Mouse (Mus musculus) layer of hippocampus, adult 9-10 months (tissue): ENCODE data around the gene Nip7.
"Not testable (repeated sequence)": the region's sequence is repeated elsewhere in the genome, so short reads cannot be mapped to it uniquely, and the experiment has no call there.

Experiments
- DNase-seq: peaks from one replicate; pipeline ENCODE4 v3.0.0; 2022; ENCODE audit warnings: low spot score

The Nip7 gene

DNA sequence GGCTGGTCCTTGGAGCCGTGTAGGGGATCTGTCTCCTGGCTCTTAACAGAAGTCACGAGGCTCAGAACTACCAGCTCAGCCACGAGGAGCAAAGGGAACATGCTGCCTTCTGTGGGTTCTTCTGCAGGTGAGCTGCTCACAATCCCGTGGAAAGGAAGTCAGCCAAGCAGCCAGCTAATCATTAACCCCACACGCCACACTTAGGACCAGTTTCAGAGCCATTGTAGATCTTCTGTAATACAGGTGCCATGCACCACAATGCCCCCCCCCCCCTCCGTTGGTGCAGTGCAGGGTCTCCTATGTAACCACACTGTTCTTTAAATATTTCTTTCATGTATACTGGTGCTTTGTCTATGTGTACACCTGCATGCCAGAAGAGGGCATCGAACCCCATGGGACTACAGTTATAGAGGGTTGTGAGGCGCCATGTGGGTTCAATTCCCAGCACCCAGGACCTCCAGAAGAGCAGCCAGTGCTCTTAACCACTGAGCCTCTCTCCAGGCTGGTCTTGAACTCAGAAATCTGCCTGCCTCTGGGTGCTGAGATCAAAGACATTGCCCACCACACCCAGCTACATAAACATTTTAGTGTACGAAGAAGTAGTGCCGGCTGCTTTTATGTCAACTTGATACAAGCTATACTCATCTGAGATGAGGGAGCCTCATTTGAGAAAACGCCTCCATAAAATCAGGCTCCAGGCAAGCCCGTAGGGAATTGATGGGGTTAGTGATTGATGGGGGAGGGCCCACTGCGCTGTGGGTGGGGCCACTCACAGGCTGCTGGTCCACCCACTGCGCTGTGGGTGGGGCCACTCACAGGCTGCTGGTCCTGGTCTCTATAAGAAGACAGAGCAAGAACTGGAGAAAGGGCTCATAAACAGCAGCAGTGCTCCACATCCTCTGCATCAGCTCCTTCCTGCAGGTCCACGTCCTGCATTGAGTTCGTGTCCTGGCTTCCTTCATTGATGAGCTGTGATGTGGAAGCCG, 9.1 kb downstream of the Nip7 start, which contains the start of gene Tmed6:
Gene Tmed6, minus strand, starts transcription at position 134 of the 986 bp plus-strand sequence.
- DNase-seq = no peak

DNA sequence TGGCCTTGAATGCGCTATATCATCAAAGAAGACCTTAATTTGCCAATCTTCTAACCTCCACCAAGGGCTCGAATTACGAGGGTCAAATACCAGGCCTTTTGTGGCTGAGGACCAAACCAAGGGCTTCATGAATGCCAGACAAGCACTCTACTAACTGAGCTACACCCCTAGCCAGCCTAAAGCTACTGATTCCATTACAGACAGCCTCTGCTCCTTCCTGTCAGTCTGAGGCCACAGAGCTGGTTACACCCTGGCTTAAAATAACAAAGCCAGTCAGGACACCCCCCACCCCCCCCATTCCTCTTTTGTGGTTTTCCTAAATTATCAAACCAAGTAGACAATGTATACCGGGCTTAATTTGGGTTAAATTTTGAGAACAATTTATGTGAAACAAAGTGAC, 17.0 kb downstream of the Nip7 start:
- no peak for DNase-seq

DNA sequence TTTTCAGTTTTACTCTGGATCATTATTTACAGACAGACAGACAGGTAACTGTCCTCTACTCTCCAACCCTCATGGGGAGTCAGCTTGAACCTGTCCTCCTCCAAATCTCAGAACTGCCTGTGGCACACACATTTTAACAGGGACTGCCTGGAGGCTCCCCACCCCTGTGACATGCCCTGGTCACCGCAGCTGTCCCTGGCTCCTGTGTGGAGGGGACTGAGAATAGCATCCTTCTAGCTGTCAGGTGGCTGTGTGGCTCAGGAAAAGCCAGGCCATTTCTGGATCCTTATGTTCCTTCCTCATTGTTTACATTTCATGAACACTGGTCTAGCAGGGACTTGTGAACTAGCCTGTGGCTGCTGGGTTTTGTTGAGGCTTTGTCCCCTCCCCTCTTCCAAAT, 17.5 kb downstream of the Nip7 start:
- DNase-seq = no peak

DNA sequence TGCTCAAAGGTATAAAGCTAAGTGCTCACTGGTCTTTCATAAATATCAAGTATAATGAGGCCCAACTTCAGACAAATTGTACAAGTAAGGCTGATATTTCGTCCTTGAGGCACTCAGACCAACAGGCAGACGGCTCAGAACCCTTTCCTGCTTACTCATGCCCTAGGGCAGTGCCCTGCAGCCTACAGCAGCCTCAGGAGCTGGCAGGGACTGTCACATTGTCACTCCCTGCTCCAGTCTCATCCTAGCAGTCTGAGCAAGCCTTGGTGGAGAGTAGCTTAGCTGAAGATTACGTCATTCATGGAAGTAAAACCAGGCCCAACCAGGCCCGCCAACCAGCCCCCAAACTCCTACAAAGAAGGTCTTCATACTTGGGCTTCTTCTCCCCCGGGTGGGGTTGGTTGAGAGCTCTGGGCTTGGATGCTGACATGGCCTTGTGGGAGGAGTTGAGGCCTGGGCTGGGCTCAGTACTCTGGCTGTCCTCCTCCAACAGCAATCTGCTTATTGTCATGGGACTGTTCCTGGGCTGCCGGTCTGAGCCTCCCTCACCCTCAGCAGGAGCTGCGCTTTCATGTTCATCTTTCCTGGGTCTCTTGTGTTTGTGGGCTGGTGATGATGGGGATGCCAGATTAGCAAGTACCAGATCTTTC, 19.7 kb downstream of the Nip7 start:
- no peak for DNase-seq

DNA sequence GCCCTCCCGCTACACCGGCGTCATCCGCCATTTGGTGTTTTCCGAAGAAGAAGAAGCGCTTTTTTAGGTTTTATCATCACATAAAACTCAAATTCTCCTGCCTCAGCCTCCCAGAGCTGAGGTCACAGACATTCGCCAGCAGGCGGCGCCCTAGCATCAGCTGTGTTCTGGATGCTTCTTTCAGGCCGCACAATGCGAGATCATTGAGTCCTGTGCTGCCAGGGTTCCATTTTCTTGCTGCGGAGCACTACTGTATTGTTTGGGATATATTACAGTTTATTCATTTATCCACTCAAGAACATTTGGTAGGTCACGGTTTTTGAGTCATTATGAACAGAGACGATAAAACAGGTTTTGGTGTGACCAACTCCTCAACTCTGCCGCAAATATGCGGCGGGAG, 28.7 kb downstream of the Nip7 start:
- DNase-seq = no peak

- no peak for DNase-seq
These were observed 29.3 kb downstream of the Nip7 start for GRCm38 (mm10) chr8:107086018-107086417.

- DNase-seq = no peak
These were observed 31.9 kb downstream of the Nip7 start for GRCm38 (mm10) chr8:107088526-107089063.

GRCm38 (mm10) chr8:107090531-107090930, 33.9 kb downstream of the Nip7 start:
- DNase-seq = no peak

GRCm38 (mm10) chr8:107095717-107096365, 39.2 kb downstream of the Nip7 start:
- no peak for DNase-seq

GRCm38 (mm10) chr8:107096366-107097036, 39.8 kb downstream of the Nip7 start, which contains the start of gene Terf2:
TSS of gene Terf2 (minus strand) at chr8:107096547.
- DNase-seq = peak; percentile 77

GRCm38 (mm10) chr8:107100635-107101034, 44.0 kb downstream of the Nip7 start:
- DNase-seq = no peak

GRCm38 (mm10) chr8:107104547-107104946, 47.9 kb downstream of the Nip7 start:
- DNase-seq = peak; percentile 36

DNA sequence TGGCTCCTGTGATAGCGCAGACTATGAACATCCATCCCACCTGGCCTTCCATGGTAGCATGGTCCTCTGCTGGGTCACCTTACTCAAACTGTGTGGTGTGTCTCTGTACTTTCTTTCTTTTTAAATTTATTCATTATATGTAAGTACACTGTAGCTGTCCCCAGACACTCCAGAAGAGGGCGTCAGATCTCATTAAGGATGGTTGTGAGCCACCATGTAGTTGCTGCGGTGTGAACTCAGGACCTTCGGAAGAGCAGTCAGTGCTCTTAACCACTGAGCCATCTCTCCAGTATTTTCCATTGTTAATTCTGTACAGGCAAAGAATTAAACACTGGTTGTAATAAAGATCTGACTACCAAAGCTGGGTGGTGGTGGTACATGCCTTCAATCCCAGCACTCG, 51.4 kb downstream of the Nip7 start:
- DNase-seq = not testable (repeated sequence)

DNA sequence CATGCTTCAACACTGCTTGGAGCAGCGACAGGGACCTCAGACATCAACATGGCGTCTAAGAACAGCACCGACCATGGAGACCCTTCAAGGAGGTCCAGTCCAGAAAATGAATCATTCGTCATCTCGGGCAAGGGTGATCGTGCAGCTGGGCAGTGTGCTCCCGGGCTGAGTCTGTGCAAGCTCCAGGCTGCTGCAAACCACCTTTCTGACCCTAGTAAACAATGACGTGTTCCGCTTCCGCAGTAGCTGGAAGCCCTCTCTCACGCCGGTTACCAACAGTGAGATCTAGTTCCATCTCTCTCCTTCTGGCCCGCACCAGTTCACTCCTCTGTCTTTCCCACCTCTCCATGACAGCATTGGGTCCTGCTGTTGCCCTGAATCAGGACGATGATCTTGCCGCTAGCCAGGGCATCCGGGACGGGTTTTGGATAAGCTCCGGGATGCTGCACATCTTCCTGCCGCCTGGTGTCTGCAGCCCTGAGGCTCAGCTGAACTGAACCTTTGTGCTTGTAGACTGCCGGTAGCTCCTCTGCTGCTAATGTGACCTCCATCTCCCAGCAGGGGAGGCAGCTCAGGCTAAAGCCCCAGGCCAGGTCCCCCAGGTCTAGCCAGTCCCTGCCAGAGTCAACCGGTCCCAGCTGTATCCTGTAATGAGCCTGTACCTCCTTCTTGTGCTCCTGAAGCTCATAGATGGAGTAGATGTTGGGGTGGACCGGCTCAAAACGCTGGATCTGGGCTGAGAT, 52.5 kb downstream of the Nip7 start:
- no peak for DNase-seq

DNA sequence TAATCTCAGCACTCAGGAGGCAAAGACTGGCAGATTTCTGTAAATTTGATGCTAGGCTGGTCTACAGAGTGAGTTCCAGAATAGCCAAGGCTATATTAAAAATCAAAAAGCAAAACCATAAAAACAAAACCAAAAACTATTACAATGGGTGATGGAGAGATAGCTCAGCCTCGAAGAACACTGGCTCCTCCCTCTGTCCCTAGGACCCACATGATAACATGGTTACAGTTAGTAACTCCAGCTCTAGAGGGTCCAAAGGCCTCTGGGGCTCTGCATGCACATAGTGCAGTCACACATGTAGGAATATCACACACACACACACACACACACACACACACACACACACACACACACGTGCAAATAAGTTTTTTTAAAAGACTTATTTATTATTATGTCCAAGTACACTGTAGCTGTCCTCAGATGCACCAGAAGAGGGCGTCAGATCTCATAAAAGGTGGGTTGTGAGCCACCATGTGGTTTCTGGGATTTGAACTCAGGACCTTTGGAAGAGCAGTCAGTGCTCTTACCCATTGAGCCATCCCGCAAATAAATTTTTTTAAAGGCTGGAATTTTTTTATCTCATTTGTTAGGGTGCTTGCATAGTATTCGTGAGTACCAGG, 53.2 kb downstream of the Nip7 start:
- DNase-seq = no peak
